Mouse (Mus musculus) megakaryocyte, embryonic 14.5 days (primary cell): Measurements from ENCODE around the gene Plcg1.

ENCODE experiments used
- FLI1 ChIP-seq: IDR thresholded peaks from 2 replicates; pipeline ENCODE4 v1.6.1; 2012; ENCODE audit warnings: low read length, inconsistent platforms, mixed read lengths
- GATA1 ChIP-seq: IDR thresholded peaks from 3 replicates; pipeline ENCODE4 v1.6.1; 2012; ENCODE audit warnings: mixed read lengths, low read length, inconsistent platforms, borderline replicate concordance

DNA sequence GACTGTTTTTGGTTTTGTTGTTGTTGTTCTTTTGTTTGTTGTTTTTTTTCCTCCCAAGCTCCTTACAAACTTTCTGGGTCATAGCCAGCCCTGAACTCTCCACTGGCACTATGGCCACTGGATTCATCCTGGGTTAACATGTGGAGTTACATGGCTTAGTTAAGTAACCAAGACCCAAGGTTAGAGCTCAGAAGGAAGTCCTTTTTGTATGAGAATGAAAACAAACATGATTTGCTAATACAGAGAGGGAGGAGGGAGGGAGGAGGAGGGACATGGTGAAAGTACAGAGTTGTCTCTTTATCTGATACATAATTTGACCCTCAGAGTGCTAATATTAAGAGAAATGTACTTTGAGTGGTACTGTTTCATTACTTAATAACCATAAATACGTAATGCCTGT lies 67.1 kb downstream of the Plcg1 start:
- TF ChIP-seq GATA1 (no peak), FLI1 (no peak)
